Mouse (Mus musculus) gastrocnemius, adult 2 months (tissue): ENCODE results near the gene Nps. TPM values are rescaled to one million over a fixed set of nuclear protein-coding genes. Genes with fewer than 3 reads are reported as not detected.
"Not testable (repeated sequence)": the region's sequence is repeated elsewhere in the genome, so short reads cannot be mapped to it uniquely, and the experiment has no call there.

ENCODE experiments used
- DNase-seq: peaks from one replicate; pipeline ENCODE4 v3.0.0; 2022
- H3K27ac ChIP-seq: fragments of 200-600 bp; 2 replicates; pipeline ENCODE4 v1.8.1; 2022; ENCODE audit warnings: mild to moderate bottlenecking
- H3K4me3 ChIP-seq: fragments of 200-600 bp; 2 replicates; pipeline ENCODE4 v1.8.1; 2022; ENCODE audit warnings: mild to moderate bottlenecking, moderate library complexity
- CTCF ChIP-seq: fragments of 200-600 bp; IDR thresholded peaks from 2 replicates; pipeline ENCODE4 v1.8.1; 2022; ENCODE audit warnings: antibody characterized with exemption, mild to moderate bottlenecking, moderate library complexity
- intact Hi-C: fragments of 180-260 bp; cut with DNase I; formaldehyde crosslinking; loops from one replicate; pipeline ENCODE4 v1.15.1; 2025
- long read RNA-seq, 2 experiments: library from polyadenylated mRNA; stranded (forward); transcript quantifications; one replicate each; pipeline ENCODE4 v2.0.0; 2021
- total RNA-seq, 2 experiments: library from RNA; stranded (reverse); gene quantifications; 2 replicates each; pipeline ENCODE4 v1.2.3; 2021

Nps gene
- not detected for total RNA-seq
- long read RNA-seq, experiment 1, result 0 reads
- long read RNA-seq, experiment 2, result 0 reads

GRCm38 (mm10) chr7:135258053-135258753 lies at the start of gene Nps:
Gene Nps, plus strand, starts transcription at chr7:135258703.
- intact Hi-C loops, H3K27ac ChIP-seq, H3K4me3 ChIP-seq, DNase-seq: not testable (repeated sequence)

- DNase-seq, result no peak
- intact Hi-C loops, result no loop called here
- Histone ChIP-seq H3K27ac (no peak overlapping the region), H3K4me3 (no peak overlapping the region)
- no peak for TF ChIP-seq CTCF
These were observed 49.4 kb upstream of the Nps start for GRCm38 (mm10) chr7:135208947-135209567.

- TF ChIP-seq CTCF, result no peak
- no peak overlapping the region for H3K4me3 ChIP-seq
- intact Hi-C loops, result no loop called here
These were observed 48.2 kb upstream of the Nps start for GRCm38 (mm10) chr7:135210296-135210695.

GRCm38 (mm10) chr7:135210831-135211230 lies 47.7 kb upstream of the Nps start:
- intact Hi-C loops, result no loop called here

More at GRCm38 (mm10) chr7:135210296-135210695, 48.2 kb upstream of the Nps start:
- DNase-seq, result no peak
- no peak overlapping the region for H3K27ac ChIP-seq

GRCm38 (mm10) chr7:135212505-135212904 lies 46.0 kb upstream of the Nps start:
- Histone ChIP-seq H3K4me3 (no peak overlapping the region), H3K27ac (no peak overlapping the region)
- peak; percentile 61 for DNase-seq
- TF ChIP-seq CTCF, result no peak
- intact Hi-C loops, result no loop called here

More at GRCm38 (mm10) chr7:135210831-135211230, 47.7 kb upstream of the Nps start:
- DNase-seq, result no peak
- H3K4me3 ChIP-seq, result no peak overlapping the region
- H3K27ac ChIP-seq, result no peak overlapping the region
- no peak for TF ChIP-seq CTCF

GRCm38 (mm10) chr7:135221475-135221874 lies 37.0 kb upstream of the Nps start:
- no peak for DNase-seq
- no peak overlapping the region for H3K4me3 ChIP-seq
- intact Hi-C loops, result no loop called here
- TF ChIP-seq CTCF, result no peak
- no peak overlapping the region for H3K27ac ChIP-seq

DNA sequence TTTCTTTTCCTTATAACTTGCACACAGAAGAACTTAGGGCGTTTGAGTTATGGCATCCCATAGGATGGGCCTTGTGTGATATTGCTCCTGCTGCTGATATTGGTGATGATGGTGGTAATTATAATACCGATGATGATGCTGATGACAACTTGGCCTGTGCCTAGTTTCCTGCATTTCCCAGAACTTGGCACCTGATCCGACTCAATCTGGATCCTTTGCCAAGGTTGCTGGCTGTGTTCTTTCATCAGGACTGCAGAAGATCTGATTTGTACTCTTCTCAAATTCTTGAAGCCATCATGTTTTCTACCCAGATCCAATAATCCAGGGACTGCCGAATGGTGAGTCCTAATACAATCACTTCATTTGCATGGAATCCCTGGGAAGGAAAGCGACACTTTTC lies 32.5 kb upstream of the Nps start:
- intact Hi-C loops, result no loop called here
- TF ChIP-seq CTCF, result no peak
- Histone ChIP-seq H3K27ac (no peak overlapping the region), H3K4me3 (no peak overlapping the region)
- DNase-seq, result no peak

DNA sequence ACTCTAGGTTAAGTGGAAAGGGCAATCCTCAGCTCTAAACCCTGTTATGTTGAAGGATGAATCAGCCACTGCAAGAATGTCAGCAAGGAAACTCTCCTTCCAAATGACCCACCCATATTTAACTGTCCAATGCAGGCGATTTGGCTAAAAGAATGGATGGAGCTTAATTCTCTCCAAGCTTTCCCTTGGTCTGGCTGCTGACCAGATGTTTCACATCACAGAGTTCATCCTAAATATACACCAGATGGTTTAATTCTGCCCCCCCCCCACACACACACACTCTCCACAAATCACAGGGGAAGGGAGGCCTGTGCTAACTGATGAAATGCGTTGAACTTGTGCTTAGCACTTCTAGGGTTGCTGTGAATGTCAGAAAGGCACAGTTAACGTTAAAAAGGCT lies 21.4 kb upstream of the Nps start:
- Histone ChIP-seq H3K27ac (no peak overlapping the region), H3K4me3 (no peak overlapping the region)
- TF ChIP-seq CTCF, result no peak
- intact Hi-C loops, result no loop called here
- DNase-seq, result no peak

- H3K27ac ChIP-seq, result no peak overlapping the region
- no peak for DNase-seq
- TF ChIP-seq CTCF, result no peak
- intact Hi-C loops, result no loop called here
- no peak overlapping the region for H3K4me3 ChIP-seq
These were observed 19.1 kb upstream of the Nps start for GRCm38 (mm10) chr7:135239441-135239840.

GRCm38 (mm10) chr7:135240006-135240405 lies 18.5 kb upstream of the Nps start:
- intact Hi-C loops, result no loop called here
- no peak overlapping the region for H3K27ac ChIP-seq
- no peak for DNase-seq
- H3K4me3 ChIP-seq, result no peak overlapping the region
- no peak for TF ChIP-seq CTCF

- no peak overlapping the region for H3K4me3 ChIP-seq
- intact Hi-C loops, result no loop called here
- no peak for TF ChIP-seq CTCF
- peak; percentile 20 for DNase-seq
- no peak overlapping the region for H3K27ac ChIP-seq
These were observed 17.9 kb upstream of the Nps start for GRCm38 (mm10) chr7:135240636-135241035.

DNA sequence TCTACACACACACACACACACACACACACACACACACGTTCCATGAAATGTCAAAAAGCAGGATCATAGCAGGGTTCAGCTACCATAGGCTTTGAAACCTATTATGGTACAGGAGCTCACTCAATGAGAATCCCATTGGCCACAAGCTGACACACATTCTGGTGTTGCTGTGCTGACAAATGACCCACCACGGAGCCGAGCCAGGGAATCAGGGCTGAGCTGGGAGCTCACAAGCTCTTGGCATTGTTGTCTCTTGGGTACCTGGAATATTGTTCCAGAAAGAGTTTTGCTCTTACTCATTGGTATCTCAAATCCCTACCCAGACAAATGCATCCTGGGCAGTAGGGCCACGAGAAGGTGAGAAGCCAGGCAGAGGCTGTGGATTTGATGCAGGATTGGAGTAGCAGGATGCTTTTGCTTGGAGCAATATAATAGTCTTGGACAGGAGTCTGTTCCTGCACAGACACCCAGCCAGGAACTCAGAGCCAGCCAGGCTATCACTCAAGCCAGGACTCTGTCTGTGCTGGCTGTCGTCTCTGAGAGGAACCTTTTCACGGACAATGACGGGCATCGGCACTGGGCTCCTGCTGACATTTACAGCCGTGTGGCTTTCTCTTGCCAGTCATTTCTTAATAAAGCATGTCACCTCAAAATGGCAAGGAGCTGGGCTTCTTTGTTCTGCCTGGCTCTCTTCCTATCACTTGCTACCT lies 14.2 kb upstream of the Nps start:
- H3K4me3 ChIP-seq, result no peak overlapping the region
- TF ChIP-seq CTCF, result no peak
- H3K27ac ChIP-seq, result no peak overlapping the region
- no peak for DNase-seq
- intact Hi-C loops, result no loop called here

DNA sequence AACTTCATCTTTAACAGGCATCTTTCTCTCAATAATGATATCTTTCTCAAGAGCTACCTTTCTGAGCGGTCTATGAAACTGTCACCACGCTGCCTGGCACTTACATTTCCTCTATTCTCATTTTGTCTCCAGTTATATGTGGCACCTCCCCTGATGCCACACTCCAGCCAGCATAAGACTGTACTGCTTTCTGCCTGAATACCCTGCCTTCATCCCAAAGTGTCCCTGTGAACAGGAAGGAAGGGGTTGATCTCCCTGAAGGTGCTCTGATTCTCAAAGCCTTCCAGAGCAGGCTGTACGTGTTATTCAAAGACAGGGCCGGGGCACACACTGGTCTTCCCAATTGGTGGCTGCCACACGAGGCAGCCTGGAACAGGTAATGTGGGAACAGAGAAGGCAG lies 12.1 kb upstream of the Nps start:
- Histone ChIP-seq H3K4me3 (no peak overlapping the region), H3K27ac (no peak overlapping the region)
- no peak for TF ChIP-seq CTCF
- DNase-seq, result no peak
- intact Hi-C loops, result no loop called here
